Mouse (Mus musculus) MN1 (cell line): ENCODE measurements around the gene Ap5z1.

ENCODE experiments used
- DNase-seq: peaks from one replicate; pipeline ENCODE4 v3.0.0-alpha.2; 2016; ENCODE audit warnings: low spot score

The Ap5z1 gene

GRCm38 (mm10) chr5:142469796-142470195 is 6.1 kb downstream of the Ap5z1 start:
- no peak for DNase-seq

GRCm38 (mm10) chr5:142473696-142474095 is 10.0 kb downstream of the Ap5z1 start:
- DNase-seq: peak; percentile 45

GRCm38 (mm10) chr5:142475669-142476068 is 11.9 kb downstream of the Ap5z1 start:
- no peak for DNase-seq

GRCm38 (mm10) chr5:142477346-142477745 is 13.6 kb downstream of the Ap5z1 start:
- peak; percentile 81 for DNase-seq

GRCm38 (mm10) chr5:142477866-142478615 is 14.3 kb downstream of the Ap5z1 start:
- DNase-seq: no peak

GRCm38 (mm10) chr5:142478829-142479435 is 15.2 kb downstream of the Ap5z1 start:
- peak; percentile 90 for DNase-seq

- no peak for DNase-seq
Measured at GRCm38 (mm10) chr5:142482512-142482911, 18.8 kb downstream of the Ap5z1 start.

GRCm38 (mm10) chr5:142483581-142483980 is 19.8 kb downstream of the Ap5z1 start:
- DNase-seq: no peak

GRCm38 (mm10) chr5:142486654-142487053 is 22.9 kb downstream of the Ap5z1 start:
- no peak for DNase-seq

- DNase-seq: no peak
Measured at GRCm38 (mm10) chr5:142489955-142490707, 26.4 kb downstream of the Ap5z1 start.

- no peak for DNase-seq
Measured at GRCm38 (mm10) chr5:142493307-142493706, 29.6 kb downstream of the Ap5z1 start.

GRCm38 (mm10) chr5:142495321-142496096 is 31.8 kb downstream of the Ap5z1 start:
- no peak for DNase-seq

GRCm38 (mm10) chr5:142498964-142499363 is 35.2 kb downstream of the Ap5z1 start:
- peak; percentile 65 for DNase-seq

GRCm38 (mm10) chr5:142500918-142501317 is 37.2 kb downstream of the Ap5z1 start:
- DNase-seq: no peak

GRCm38 (mm10) chr5:142502414-142502813 is 38.7 kb downstream of the Ap5z1 start:
- DNase-seq: peak; percentile 91

- no peak for DNase-seq
Measured at GRCm38 (mm10) chr5:142504175-142504574, 40.4 kb downstream of the Ap5z1 start.

GRCm38 (mm10) chr5:142505695-142506423 is 42.1 kb downstream of the Ap5z1 start:
- DNase-seq: peak; percentile 42

- no peak for DNase-seq
Measured at GRCm38 (mm10) chr5:142509141-142510060, 45.7 kb downstream of the Ap5z1 start.

- no peak for DNase-seq
Measured at GRCm38 (mm10) chr5:142510061-142510414, 46.3 kb downstream of the Ap5z1 start.

GRCm38 (mm10) chr5:142512112-142512511 is 48.4 kb downstream of the Ap5z1 start:
- no peak for DNase-seq
